Mouse (Mus musculus): ENCODE measurements around the gene Gm20388. TPM values are rescaled to one million over a fixed set of nuclear protein-coding genes. Genes with fewer than 3 reads are reported as not detected.
A peak's percentile ranks its signal among the peaks of the same experiment; 100 is the strongest.

The Gm20388 gene
- polyA plus RNA-seq, 1 experiment from 2014 or later: not detected

GRCm38 (mm10) chr8:120813839-120814238 lies 903.2 kb downstream of the Gm20388 start:
- no peak for ATAC-seq (ENCODE audit: low FRiP score, low TSS enrichment)
- no peak overlapping the region for H3K4me2 ChIP-seq (replicated peaks; ENCODE audit: low read depth)
- no peak overlapping the region for H3K27ac ChIP-seq (replicated peaks)
- no peaks in the 10 kb centered on the region for H3K4me1 ChIP-seq (replicated peaks; ENCODE audit: control insufficient read depth, insufficient read depth)
- H3K27me3 ChIP-seq (ENCODE audit: control insufficient read depth, insufficient read depth, low read length): no peaks in the 10 kb centered on the region
- 65% methylated on average over 7 of the region's 7 CpGs for WGBS
- H3K4me3 ChIP-seq (ENCODE audit: low read depth, low read length): no peak overlapping the region
- H3K9me3 ChIP-seq (ENCODE audit: control insufficient read depth, low read length): no peaks in the 10 kb centered on the region
- no peaks in the 10 kb centered on the region for H3K36me3 ChIP-seq (ENCODE audit: control insufficient read depth, insufficient read depth, low read length)
- no peak for TF ChIP-seq EP300 (optimal IDR thresholded peaks at IDR 0.05)
- TF ChIP-seq CTCF (IDR thresholded peaks at IDR 0.05; ENCODE audit: low read depth): no peak
- no peak overlapping the region for H3K9ac ChIP-seq (ENCODE audit: low read length)
- DNase-seq (ENCODE audit: low spot score): no peak

DNA sequence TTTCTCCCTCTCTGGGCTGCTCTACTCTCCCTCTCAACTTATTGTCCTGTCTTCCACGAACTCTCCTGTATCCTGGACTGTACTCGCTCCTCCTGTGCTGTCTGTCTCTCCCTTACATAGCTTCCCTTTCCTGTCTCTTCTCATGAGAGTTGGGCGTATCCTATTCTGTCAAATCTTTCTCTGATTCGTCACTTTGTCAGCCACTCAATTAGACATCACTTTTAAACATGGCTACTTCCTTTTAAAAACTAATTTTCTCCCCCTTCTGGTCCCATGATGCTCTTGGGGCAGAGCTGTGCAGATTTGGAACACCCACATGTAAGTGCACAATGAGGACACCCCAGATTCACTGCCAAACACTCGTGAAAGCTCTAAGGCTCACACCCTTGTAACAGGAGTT lies 905.7 kb downstream of the Gm20388 start:
- Histone ChIP-seq H3K9me3 (ENCODE audit: control insufficient read depth, low read length) (no peaks in the 10 kb centered on the region), H3K9ac (ENCODE audit: low read length) (no peak overlapping the region), H3K4me3 (ENCODE audit: low read depth, low read length) (no peak overlapping the region), H3K36me3 (ENCODE audit: control insufficient read depth, insufficient read depth, low read length) (no peaks in the 10 kb centered on the region), H3K27ac (replicated peaks) (no peak overlapping the region), H3K4me2 (replicated peaks; ENCODE audit: low read depth) (no peak overlapping the region), H3K4me1 (replicated peaks; ENCODE audit: control insufficient read depth, insufficient read depth) (no peaks in the 10 kb centered on the region), H3K27me3 (ENCODE audit: control insufficient read depth, insufficient read depth, low read length) (no peaks in the 10 kb centered on the region)
- TF ChIP-seq CTCF (IDR thresholded peaks at IDR 0.05; ENCODE audit: low read depth) (no peak), EP300 (optimal IDR thresholded peaks at IDR 0.05) (no peak)
- DNase-seq (ENCODE audit: low spot score): no peak
- ATAC-seq (ENCODE audit: low FRiP score, low TSS enrichment): no peak
- WGBS: 69% methylated on average over 5 of the region's 5 CpGs

- H3K9ac ChIP-seq (ENCODE audit: low read length): no peak overlapping the region
Measured at GRCm38 (mm10) chr8:120819906-120820305, 909.3 kb downstream of the Gm20388 start.

GRCm38 (mm10) chr8:120821399-120822170 lies 910.9 kb downstream of the Gm20388 start:
- Histone ChIP-seq H3K9me3 (ENCODE audit: control insufficient read depth, low read length) (no peaks in the 10 kb centered on the region), H3K9ac (ENCODE audit: low read length) (no peak overlapping the region), H3K4me3 (ENCODE audit: low read depth, low read length) (no peak overlapping the region), H3K27me3 (ENCODE audit: control insufficient read depth, insufficient read depth, low read length) (no peaks in the 10 kb centered on the region), H3K27ac (replicated peaks) (0 out of 2 replicates have a peak overlapping the region, but pooled peaks have one; percentile 40), H3K36me3 (ENCODE audit: control insufficient read depth, insufficient read depth, low read length) (no peaks in the 10 kb centered on the region), H3K4me1 (replicated peaks; ENCODE audit: control insufficient read depth, insufficient read depth) (no peaks in the 10 kb centered on the region), H3K4me2 (replicated peaks; ENCODE audit: low read depth) (no peak overlapping the region)
- WGBS: 19% methylated on average over 9 of the region's 9 CpGs
- TF ChIP-seq CTCF (IDR thresholded peaks at IDR 0.05; ENCODE audit: low read depth) (peak; percentile 86), EP300 (optimal IDR thresholded peaks at IDR 0.05) (no peak)
- DNase-seq (ENCODE audit: low spot score) (peak; percentile 75), ATAC-seq (ENCODE audit: low FRiP score, low TSS enrichment) (peak; percentile 53; the same call in 1 of the 2 replicates)

More at GRCm38 (mm10) chr8:120819906-120820305, 909.3 kb downstream of the Gm20388 start:
- Histone ChIP-seq H3K36me3 (ENCODE audit: control insufficient read depth, insufficient read depth, low read length) (no peaks in the 10 kb centered on the region), H3K9me3 (ENCODE audit: control insufficient read depth, low read length) (no peaks in the 10 kb centered on the region), H3K4me1 (replicated peaks; ENCODE audit: control insufficient read depth, insufficient read depth) (no peaks in the 10 kb centered on the region), H3K27ac (replicated peaks) (no peak overlapping the region), H3K4me3 (ENCODE audit: low read depth, low read length) (no peak overlapping the region), H3K27me3 (ENCODE audit: control insufficient read depth, insufficient read depth, low read length) (no peaks in the 10 kb centered on the region), H3K4me2 (replicated peaks; ENCODE audit: low read depth) (no peak overlapping the region)
- TF ChIP-seq EP300 (optimal IDR thresholded peaks at IDR 0.05): no peak
- TF ChIP-seq CTCF (IDR thresholded peaks at IDR 0.05; ENCODE audit: low read depth): no peak
- DNase-seq (ENCODE audit: low spot score) (no peak), ATAC-seq (ENCODE audit: low FRiP score, low TSS enrichment) (no peak)

GRCm38 (mm10) chr8:120823331-120823730 lies 912.7 kb downstream of the Gm20388 start:
- H3K4me1 ChIP-seq (replicated peaks; ENCODE audit: control insufficient read depth, insufficient read depth): no peaks in the 10 kb centered on the region
- H3K27me3 ChIP-seq (ENCODE audit: control insufficient read depth, insufficient read depth, low read length): no peaks in the 10 kb centered on the region
- H3K4me3 ChIP-seq (ENCODE audit: low read depth, low read length): no peak overlapping the region
- H3K9me3 ChIP-seq (ENCODE audit: control insufficient read depth, low read length): no peaks in the 10 kb centered on the region
- H3K36me3 ChIP-seq (ENCODE audit: control insufficient read depth, insufficient read depth, low read length): no peaks in the 10 kb centered on the region
- H3K9ac ChIP-seq (ENCODE audit: low read length): no peak overlapping the region
- H3K4me2 ChIP-seq (replicated peaks; ENCODE audit: low read depth): no peak overlapping the region
- TF ChIP-seq CTCF (IDR thresholded peaks at IDR 0.05; ENCODE audit: low read depth): no peak
- no peak for TF ChIP-seq EP300 (optimal IDR thresholded peaks at IDR 0.05)
- H3K27ac ChIP-seq (replicated peaks): no peak overlapping the region
- 64% methylated on average over 6 of the region's 6 CpGs for WGBS
- ATAC-seq (ENCODE audit: low FRiP score, low TSS enrichment): no peak
- DNase-seq (ENCODE audit: low spot score): no peak

GRCm38 (mm10) chr8:120823887-120824286 lies 913.2 kb downstream of the Gm20388 start:
- H3K9me3 ChIP-seq (ENCODE audit: control insufficient read depth, low read length): no peaks in the 10 kb centered on the region
- no peak overlapping the region for H3K9ac ChIP-seq (ENCODE audit: low read length)
- no peak overlapping the region for H3K4me2 ChIP-seq (replicated peaks; ENCODE audit: low read depth)
- H3K27ac ChIP-seq (replicated peaks): no peak overlapping the region
- no peak for DNase-seq (ENCODE audit: low spot score)
- H3K4me1 ChIP-seq (replicated peaks; ENCODE audit: control insufficient read depth, insufficient read depth): no peaks in the 10 kb centered on the region
- TF ChIP-seq CTCF (IDR thresholded peaks at IDR 0.05; ENCODE audit: low read depth) (peak; percentile 41), EP300 (optimal IDR thresholded peaks at IDR 0.05) (no peak)
- H3K36me3 ChIP-seq (ENCODE audit: control insufficient read depth, insufficient read depth, low read length): no peaks in the 10 kb centered on the region
- H3K4me3 ChIP-seq (ENCODE audit: low read depth, low read length): no peak overlapping the region
- no peaks in the 10 kb centered on the region for H3K27me3 ChIP-seq (ENCODE audit: control insufficient read depth, insufficient read depth, low read length)
- WGBS: 71% methylated on average over 8 of the region's 8 CpGs
- ATAC-seq (ENCODE audit: low FRiP score, low TSS enrichment): no peak
